Mouse (Mus musculus) intestine, embryonic 15.5 days (tissue): ENCODE results near the gene Camta2. TPM values are rescaled to one million over a fixed set of nuclear protein-coding genes. Genes with fewer than 3 reads are reported as not detected.

Experiments
- ATAC-seq: fragments of 200-750 bp; cut with Nextera tagmentation; 2 replicates; pipeline ENCODE4 v1.8.0; 2017; ENCODE audit warnings: moderate TSS enrichment, moderate library complexity
- H3K27ac ChIP-seq: fragments of 300-500 bp; sonication (generic); 2 replicates; pipeline ENCODE4 v1.5.1; 2015; ENCODE audit warnings: mild to moderate bottlenecking, inconsistent platforms
- H3K27me3 ChIP-seq: fragments of 300-500 bp; sonication (generic); replicated peaks from 2 replicates; pipeline ENCODE4 v1.6.1; 2015; ENCODE audit warnings: inconsistent platforms
- H3K36me3 ChIP-seq: fragments of 300-500 bp; sonication (generic); 2 replicates; pipeline ENCODE4 v1.6.1; 2015; ENCODE audit warnings: inconsistent platforms
- H3K4me1 ChIP-seq: fragments of 300-500 bp; sonication (generic); replicated peaks from 2 replicates; pipeline ENCODE4 v1.6.1; 2015; ENCODE audit warnings: inconsistent platforms
- H3K4me2 ChIP-seq: fragments of 300-500 bp; sonication (generic); replicated peaks from 2 replicates; pipeline ENCODE4 v1.6.1; 2015; ENCODE audit warnings: mild to moderate bottlenecking, inconsistent platforms
- H3K4me3 ChIP-seq: fragments of 300-500 bp; sonication (generic); replicated peaks from 2 replicates; pipeline ENCODE4 v1.5.1; 2015; ENCODE audit warnings: inconsistent platforms
- H3K9ac ChIP-seq: fragments of 300-500 bp; sonication (generic); 2 replicates; pipeline ENCODE4 v1.6.1; 2015; ENCODE audit warnings: inconsistent platforms
- H3K9me3 ChIP-seq: fragments of 300-500 bp; sonication (generic); 2 replicates; pipeline ENCODE4 v1.6.1; 2016; ENCODE audit warnings: inconsistent platforms
- WGBS: fragments of 180-500 bp; shearing (Covaris S2); methylation state at CpG from one replicate; pipeline ENCODE4 v1.1.7; 2015; 5-methylcytosine and 5-hydroxymethylcytosine counted together
- polyA plus RNA-seq: library from polyadenylated mRNA; unstranded; fragments of >200 nt; fragmentation: Nextera tagmentation; extraction: Ambion mirVana; gene quantifications from 2 replicates; pipeline ENCODE4 v1.2.1, GENCODE M21; 2015

Camta2 gene
- polyA plus RNA-seq: 12.1 and 13.5 TPM in 2 replicates

DNA sequence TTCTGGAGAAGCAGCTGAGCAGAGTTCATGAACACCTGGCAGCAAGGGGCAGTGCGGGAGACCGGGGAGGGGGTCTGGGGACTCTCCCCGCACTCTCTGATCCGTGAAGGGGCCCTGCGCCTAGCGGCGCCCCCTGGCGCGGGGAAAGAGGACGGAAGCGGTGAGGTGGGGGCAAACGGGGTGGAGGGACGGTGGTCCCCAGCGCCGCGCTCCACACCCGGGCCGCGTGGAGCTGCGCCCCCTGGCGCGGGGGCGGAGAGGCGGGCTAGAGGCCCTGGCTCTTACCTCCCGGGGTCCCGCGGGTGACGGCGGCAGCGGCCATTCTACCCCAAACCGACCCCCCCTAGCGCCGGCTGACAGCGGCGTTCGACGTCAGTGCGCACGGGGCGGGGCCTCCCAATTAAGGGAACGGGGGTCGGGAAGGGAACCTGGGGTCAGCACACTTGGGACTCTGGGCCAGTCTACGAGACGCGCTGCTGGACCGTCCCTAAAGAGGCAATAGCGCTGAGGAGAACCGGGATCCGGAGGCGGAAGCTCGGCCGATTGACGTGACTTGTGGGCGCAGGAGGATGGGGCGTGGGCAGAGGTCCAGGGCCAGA lies at the start of gene Camta2:
Camta2 (minus strand) TSS at position 505 of the 599 bp plus-strand sequence.
- peaks cover 24% of the 10 kb centered on the region for H3K4me1 ChIP-seq
- under 1% methylated on average over 55 of the region's 55 CpGs for WGBS
- H3K4me3 ChIP-seq: peak within 1 kb of the TSS; percentile 77
- no peaks in the 10 kb centered on the region for H3K27me3 ChIP-seq
- H3K36me3 ChIP-seq: peaks cover 20% of the 10 kb centered on the region; the same call in 1 of the 2 replicates
- peak within 1 kb of the TSS; percentile 85 for H3K4me2 ChIP-seq
- peak; percentile 73 for ATAC-seq
- H3K9me3 ChIP-seq: no peaks in the 10 kb centered on the region
- H3K27ac ChIP-seq: peak within 1 kb of the TSS; percentile 92
- H3K9ac ChIP-seq: peak within 1 kb of the TSS; percentile 78

GRCm38 (mm10) chr11:70733256-70733655 lies 45.4 kb upstream of the Camta2 start:
- no peak overlapping the region for H3K9ac ChIP-seq
- no peak overlapping the region for H3K4me3 ChIP-seq
- no peak overlapping the region for H3K27ac ChIP-seq
- H3K4me1 ChIP-seq: peaks cover 12% of the 10 kb centered on the region; the same call in 1 of the 2 replicates
- 64% methylated on average over 5 of the region's 5 CpGs for WGBS
- no peaks in the 10 kb centered on the region for H3K9me3 ChIP-seq
- no peaks in the 10 kb centered on the region for H3K27me3 ChIP-seq
- peaks cover 4% of the 10 kb centered on the region; the same call in 1 of the 2 replicates for H3K36me3 ChIP-seq
- no peak overlapping the region for H3K4me2 ChIP-seq
- no peak for ATAC-seq

DNA sequence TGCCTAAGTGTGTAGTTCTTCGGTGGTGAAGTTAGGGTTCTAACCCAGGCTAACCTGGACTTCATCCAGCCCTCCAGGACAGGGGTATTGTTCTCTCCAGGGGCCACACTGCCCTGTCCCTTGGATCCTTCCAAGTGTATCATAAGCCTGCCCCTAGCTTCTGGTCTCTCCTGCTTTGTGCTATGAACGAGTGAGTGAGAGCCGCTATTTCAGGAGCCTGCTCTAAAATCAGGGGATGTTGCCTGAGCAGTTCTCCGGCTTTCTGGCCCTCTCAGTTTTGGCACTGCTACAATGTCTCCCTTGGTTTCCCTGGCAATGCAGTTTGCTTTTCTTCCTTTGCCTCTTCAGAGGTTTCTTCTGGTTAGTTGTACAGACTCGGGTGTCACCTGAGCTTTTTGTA lies 43.3 kb upstream of the Camta2 start:
- Histone ChIP-seq H3K4me2 (no peak overlapping the region), H3K36me3 (peaks cover 20% of the 10 kb centered on the region), H3K27me3 (no peaks in the 10 kb centered on the region), H3K4me1 (peaks cover 12% of the 10 kb centered on the region; the same call in 1 of the 2 replicates), H3K4me3 (no peak overlapping the region), H3K9ac (no peak overlapping the region), H3K27ac (no peak overlapping the region), H3K9me3 (no peaks in the 10 kb centered on the region)
- WGBS: 53% methylated on average over 5 of the region's 5 CpGs
- no peak for ATAC-seq

- Histone ChIP-seq H3K36me3 (peaks cover 27% of the 10 kb centered on the region), H3K27ac (peak overlapping the region; percentile 38; the same call in 1 of the 2 replicates), H3K4me1 (peaks cover 12% of the 10 kb centered on the region; the same call in 1 of the 2 replicates), H3K4me3 (no peak overlapping the region), H3K27me3 (no peaks in the 10 kb centered on the region), H3K4me2 (0 out of 2 replicates have a peak overlapping the region, but pooled peaks have one; percentile 5), H3K9ac (no peak overlapping the region), H3K9me3 (no peaks in the 10 kb centered on the region)
- peak; percentile 88 for ATAC-seq
- 55% methylated on average over 9 of the region's 9 CpGs for WGBS
These were observed 42.6 kb upstream of the Camta2 start for GRCm38 (mm10) chr11:70730427-70731038.

- peaks cover 7% of the 10 kb centered on the region; the same call in 1 of the 2 replicates for H3K4me1 ChIP-seq
- WGBS: 77% methylated on average over 5 of the region's 5 CpGs
- H3K9ac ChIP-seq: no peak overlapping the region
- no peak for ATAC-seq
- no peak overlapping the region for H3K4me2 ChIP-seq
- H3K4me3 ChIP-seq: no peak overlapping the region
- peaks cover 49% of the 10 kb centered on the region for H3K36me3 ChIP-seq
- H3K27ac ChIP-seq: no peak overlapping the region
- no peaks in the 10 kb centered on the region for H3K27me3 ChIP-seq
- no peaks in the 10 kb centered on the region for H3K9me3 ChIP-seq
These were observed 39.5 kb upstream of the Camta2 start for GRCm38 (mm10) chr11:70727385-70727784.

- Histone ChIP-seq H3K9ac (no peak overlapping the region), H3K27me3 (no peaks in the 10 kb centered on the region), H3K4me2 (no peak overlapping the region), H3K9me3 (no peaks in the 10 kb centered on the region), H3K4me3 (no peak overlapping the region), H3K4me1 (peaks cover 7% of the 10 kb centered on the region; the same call in 1 of the 2 replicates), H3K36me3 (peaks cover 55% of the 10 kb centered on the region), H3K27ac (no peak overlapping the region)
- WGBS: 83% methylated on average over 2 of the region's 2 CpGs
- ATAC-seq: no peak
These were observed 38.7 kb upstream of the Camta2 start for GRCm38 (mm10) chr11:70726585-70726984.

GRCm38 (mm10) chr11:70724706-70725105 lies 36.8 kb upstream of the Camta2 start:
- Histone ChIP-seq H3K27me3 (no peaks in the 10 kb centered on the region), H3K4me3 (no peak overlapping the region), H3K9me3 (no peaks in the 10 kb centered on the region), H3K9ac (no peak overlapping the region), H3K36me3 (peaks cover 63% of the 10 kb centered on the region), H3K4me1 (no peaks in the 10 kb centered on the region), H3K4me2 (no peak overlapping the region), H3K27ac (no peak overlapping the region)
- 93% methylated on average over 9 of the region's 9 CpGs for WGBS
- no peak for ATAC-seq

- Histone ChIP-seq H3K4me3 (no peak overlapping the region), H3K9ac (no peak overlapping the region), H3K4me1 (no peaks in the 10 kb centered on the region), H3K4me2 (no peak overlapping the region), H3K27ac (no peak overlapping the region), H3K36me3 (peaks cover 59% of the 10 kb centered on the region), H3K27me3 (no peaks in the 10 kb centered on the region), H3K9me3 (no peaks in the 10 kb centered on the region)
- ATAC-seq: no peak
- WGBS: 94% methylated on average over 3 of the region's 3 CpGs
These were observed 33.2 kb upstream of the Camta2 start for GRCm38 (mm10) chr11:70721072-70721471.

GRCm38 (mm10) chr11:70720567-70720966 lies 32.7 kb upstream of the Camta2 start:
- 88% methylated on average over 3 of the region's 3 CpGs for WGBS
- peaks cover 58% of the 10 kb centered on the region for H3K36me3 ChIP-seq
- no peak overlapping the region for H3K9ac ChIP-seq
- no peak overlapping the region for H3K27ac ChIP-seq
- H3K4me3 ChIP-seq: no peak overlapping the region
- H3K27me3 ChIP-seq: no peaks in the 10 kb centered on the region
- no peak overlapping the region for H3K4me2 ChIP-seq
- no peaks in the 10 kb centered on the region for H3K4me1 ChIP-seq
- ATAC-seq: no peak
- H3K9me3 ChIP-seq: no peaks in the 10 kb centered on the region

DNA sequence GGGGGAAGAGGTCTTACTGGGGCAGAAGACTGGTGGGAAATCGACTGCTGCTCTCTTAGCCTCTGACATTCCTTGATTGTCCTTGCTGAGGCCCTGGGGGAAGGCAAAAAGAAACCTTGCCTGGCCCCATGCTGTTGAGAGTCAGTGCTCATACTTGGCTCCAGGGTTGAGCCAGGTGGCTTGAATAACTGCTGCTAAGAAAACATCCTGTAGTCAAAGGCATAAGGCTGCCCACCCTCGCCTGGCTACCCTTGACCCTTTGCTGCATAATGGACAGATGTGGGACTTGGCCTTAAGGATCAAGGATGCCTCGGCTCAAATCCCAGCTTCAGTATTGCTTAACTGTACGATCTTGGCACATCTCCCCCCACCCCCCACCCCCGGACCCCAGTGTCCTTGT lies 30.6 kb upstream of the Camta2 start:
- no peak for ATAC-seq
- peaks cover 37% of the 10 kb centered on the region for H3K36me3 ChIP-seq
- 79% methylated on average over 5 of the region's 5 CpGs for WGBS

GRCm38 (mm10) chr11:70715832-70716231 lies 27.9 kb upstream of the Camta2 start:
- Histone ChIP-seq H3K9ac (no peak overlapping the region), H3K4me1 (no peaks in the 10 kb centered on the region), H3K27me3 (no peaks in the 10 kb centered on the region), H3K4me3 (no peak overlapping the region), H3K4me2 (no peak overlapping the region), H3K36me3 (peaks cover 38% of the 10 kb centered on the region), H3K27ac (no peak overlapping the region), H3K9me3 (no peaks in the 10 kb centered on the region)
- no peak for ATAC-seq
- 87% methylated on average over 6 of the region's 6 CpGs for WGBS

More for the DNA sequence above, 30.6 kb upstream of the Camta2 start:
- no peak overlapping the region for H3K4me2 ChIP-seq
- no peaks in the 10 kb centered on the region for H3K27me3 ChIP-seq
- H3K9me3 ChIP-seq: no peaks in the 10 kb centered on the region
- no peak overlapping the region for H3K27ac ChIP-seq
- H3K9ac ChIP-seq: no peak overlapping the region
- no peaks in the 10 kb centered on the region for H3K4me1 ChIP-seq
- no peak overlapping the region for H3K4me3 ChIP-seq

- ATAC-seq: peak; percentile 32; the same call in 1 of the 2 replicates
- 0 out of 2 replicates have a peak overlapping the region, but pooled peaks have one; percentile 15 for H3K27ac ChIP-seq
- H3K9ac ChIP-seq: no peak overlapping the region
- no peak overlapping the region for H3K4me3 ChIP-seq
- H3K9me3 ChIP-seq: no peaks in the 10 kb centered on the region
- H3K4me2 ChIP-seq: no peak overlapping the region
- peaks cover 39% of the 10 kb centered on the region for H3K36me3 ChIP-seq
- no peaks in the 10 kb centered on the region for H3K4me1 ChIP-seq
- H3K27me3 ChIP-seq: no peaks in the 10 kb centered on the region
- WGBS: 73% methylated on average over 6 of the region's 6 CpGs
These were observed 25.3 kb upstream of the Camta2 start for GRCm38 (mm10) chr11:70713222-70713621.
